Mouse (Mus musculus) liver, embryonic 15.5 days (tissue): ENCODE data around the gene Wdr63. TPM values are rescaled to one million over a fixed set of nuclear protein-coding genes. Genes with fewer than 3 reads are reported as not detected.

ENCODE experiments used
- ATAC-seq: fragments of 200-750 bp; cut with Nextera tagmentation; 2 replicates; pipeline ENCODE4 v1.8.0; 2017; ENCODE audit warnings: moderate number of reproducible peaks, mild to moderate bottlenecking, moderate library complexity; ENCODE audit not compliant: insufficient read depth
- H3K27ac ChIP-seq: fragments of 300-500 bp; sonication (generic); replicated peaks from 2 replicates; pipeline ENCODE4 v1.5.1; 2015; ENCODE audit warnings: mild to moderate bottlenecking, inconsistent platforms
- H3K27me3 ChIP-seq: fragments of 300-500 bp; sonication (generic); 2 replicates; pipeline ENCODE4 v1.6.1; 2015; ENCODE audit warnings: mild to moderate bottlenecking, inconsistent platforms
- H3K36me3 ChIP-seq: fragments of 300-500 bp; sonication (generic); replicated peaks from 2 replicates; pipeline ENCODE4 v1.6.1; 2015; ENCODE audit warnings: moderate library complexity, mild to moderate bottlenecking, inconsistent platforms
- H3K4me1 ChIP-seq: fragments of 300-500 bp; sonication (generic); replicated peaks from 2 replicates; pipeline ENCODE4 v1.6.1; 2015; ENCODE audit warnings: inconsistent platforms
- H3K4me2 ChIP-seq: fragments of 300-500 bp; sonication (generic); 2 replicates; pipeline ENCODE4 v1.6.1; 2015; ENCODE audit warnings: moderate library complexity, mild to moderate bottlenecking, inconsistent platforms
- H3K4me3 ChIP-seq: fragments of 300-500 bp; sonication (generic); replicated peaks from 2 replicates; pipeline ENCODE4 v1.5.1; 2015; ENCODE audit warnings: mild to moderate bottlenecking, inconsistent platforms
- H3K9ac ChIP-seq: fragments of 300-500 bp; sonication (generic); 2 replicates; pipeline ENCODE4 v1.6.1; 2015; ENCODE audit warnings: moderate library complexity, mild to moderate bottlenecking, inconsistent platforms
- H3K9me3 ChIP-seq: fragments of 300-500 bp; sonication (generic); replicated peaks from 2 replicates; pipeline ENCODE4 v1.6.1; 2016; ENCODE audit warnings: inconsistent platforms
- WGBS: fragments of 180-500 bp; shearing (Covaris S2); methylation state at CpG from one replicate; pipeline ENCODE4 v1.1.7; 2015; ENCODE audit warnings: mixed read lengths; ENCODE audit not compliant: insufficient replicate concordance; 5-methylcytosine and 5-hydroxymethylcytosine counted together
- polyA plus RNA-seq: library from polyadenylated mRNA; unstranded; fragments of >200 nt; fragmentation: Nextera tagmentation; extraction: Ambion mirVana; gene quantifications from 2 replicates; pipeline ENCODE4 v1.2.1, GENCODE M21; 2015

Gene Wdr63
- polyA plus RNA-seq, 1 experiment from 2014 or later, result not detected

DNA sequence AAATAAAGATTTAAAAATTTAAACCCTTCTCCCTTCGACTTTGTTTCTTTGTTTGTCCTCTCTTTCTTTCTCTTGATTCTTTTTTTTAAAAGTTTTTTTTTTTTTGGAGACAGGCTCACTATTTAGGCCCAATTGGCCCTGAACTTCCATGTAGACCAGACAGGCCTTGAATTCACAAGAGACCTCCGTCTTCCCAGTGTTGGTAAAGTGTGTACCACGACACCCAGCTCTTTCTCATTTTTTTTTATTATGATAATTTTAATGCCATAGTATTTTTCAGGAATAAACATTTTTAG lies 14.1 kb upstream of the Wdr63 start:
- H3K36me3 ChIP-seq, result no peaks in the 10 kb centered on the region
- no peaks in the 10 kb centered on the region for H3K9me3 ChIP-seq
- peaks cover under 1% of the 10 kb centered on the region; the same call in 1 of the 2 replicates for H3K4me1 ChIP-seq
- no peak overlapping the region for H3K4me2 ChIP-seq
- no peak overlapping the region for H3K27ac ChIP-seq
- H3K9ac ChIP-seq, result no peak overlapping the region
- WGBS, result 49% methylated on average over 3 of the region's 3 CpGs
- no peak overlapping the region for H3K4me3 ChIP-seq
- H3K27me3 ChIP-seq, result peaks cover 15% of the 10 kb centered on the region
- no peak for ATAC-seq

DNA sequence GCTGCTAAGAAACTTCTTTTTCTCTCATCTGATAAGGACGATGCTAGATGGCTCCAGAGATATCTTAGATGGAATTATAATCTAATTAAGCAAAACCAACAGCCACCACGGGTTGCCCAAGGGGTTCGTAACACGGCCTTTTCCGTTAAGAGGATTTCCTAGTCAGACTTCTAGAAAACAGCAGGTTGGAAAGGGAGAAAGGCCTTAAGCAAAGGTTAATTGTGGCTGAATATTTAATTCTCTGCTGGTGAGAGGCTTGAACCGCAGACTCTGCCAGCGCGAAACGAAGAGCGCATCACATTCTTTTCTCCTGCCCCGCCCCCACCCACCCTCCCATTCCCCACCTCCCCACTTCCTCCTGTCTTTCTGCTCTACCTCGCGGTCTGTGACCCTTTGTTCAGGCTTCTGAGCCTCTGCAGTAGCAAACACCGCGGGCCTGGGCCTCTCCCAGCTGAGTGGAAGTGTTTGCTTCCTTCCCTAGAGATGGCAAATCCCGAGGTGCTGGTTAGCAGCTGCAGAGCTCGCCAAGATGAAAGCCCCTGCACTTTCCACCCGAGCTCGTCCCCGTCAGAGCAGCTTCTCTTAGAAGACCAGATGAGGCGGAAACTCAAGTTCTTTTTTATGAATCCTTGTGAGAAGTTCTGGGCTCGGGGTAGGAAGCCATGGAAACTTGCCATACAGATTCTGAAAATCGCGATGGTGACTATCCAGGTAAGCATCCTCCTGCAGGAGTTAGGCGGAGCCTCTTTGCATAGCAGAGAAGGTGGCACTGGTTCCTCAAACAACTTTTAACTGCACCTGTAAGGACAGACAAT lies 13.6 kb upstream of the Wdr63 start:
- H3K4me2 ChIP-seq, result peak overlapping the region; percentile 23
- no peaks in the 10 kb centered on the region for H3K36me3 ChIP-seq
- peaks cover 20% of the 10 kb centered on the region for H3K27me3 ChIP-seq
- H3K27ac ChIP-seq, result no peak overlapping the region
- no peak overlapping the region for H3K4me3 ChIP-seq
- no peak overlapping the region for H3K9ac ChIP-seq
- no peaks in the 10 kb centered on the region; the same call in 1 of the 2 replicates for H3K4me1 ChIP-seq
- no peaks in the 10 kb centered on the region for H3K9me3 ChIP-seq
- ATAC-seq, result no peak
- WGBS, result 11% methylated on average over 25 of the region's 25 CpGs

DNA sequence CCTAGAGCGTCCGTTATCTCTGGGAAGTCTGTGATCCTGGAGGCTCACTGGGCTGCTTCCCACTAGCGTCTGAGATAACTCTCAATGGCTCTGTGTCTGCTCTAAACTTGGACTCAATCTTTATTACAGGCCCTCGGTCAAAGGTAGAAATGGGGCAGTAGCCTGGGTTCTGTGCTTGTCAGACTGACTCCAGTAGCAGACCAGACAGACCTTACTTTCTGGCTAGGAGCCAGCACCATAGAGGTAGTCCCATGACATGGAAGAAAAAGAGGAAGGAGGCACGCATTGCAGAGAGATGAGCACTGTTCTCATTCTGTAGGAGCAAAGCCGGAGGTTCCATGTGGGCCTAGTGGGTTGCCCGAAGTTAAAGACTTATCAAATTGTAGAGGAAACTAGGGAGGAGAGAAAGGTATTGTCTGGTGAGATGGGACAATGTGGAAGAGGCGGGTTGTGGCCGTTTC lies 10.1 kb upstream of the Wdr63 start:
- Histone ChIP-seq H3K27me3 (peaks cover 39% of the 10 kb centered on the region), H3K4me2 (no peak overlapping the region), H3K4me1 (no peaks in the 10 kb centered on the region; the same call in 1 of the 2 replicates), H3K4me3 (no peak overlapping the region), H3K9me3 (no peaks in the 10 kb centered on the region), H3K9ac (no peak overlapping the region), H3K27ac (no peak overlapping the region), H3K36me3 (no peaks in the 10 kb centered on the region)
- 43% methylated on average over 9 of the region's 9 CpGs for WGBS
- no peak for ATAC-seq

DNA sequence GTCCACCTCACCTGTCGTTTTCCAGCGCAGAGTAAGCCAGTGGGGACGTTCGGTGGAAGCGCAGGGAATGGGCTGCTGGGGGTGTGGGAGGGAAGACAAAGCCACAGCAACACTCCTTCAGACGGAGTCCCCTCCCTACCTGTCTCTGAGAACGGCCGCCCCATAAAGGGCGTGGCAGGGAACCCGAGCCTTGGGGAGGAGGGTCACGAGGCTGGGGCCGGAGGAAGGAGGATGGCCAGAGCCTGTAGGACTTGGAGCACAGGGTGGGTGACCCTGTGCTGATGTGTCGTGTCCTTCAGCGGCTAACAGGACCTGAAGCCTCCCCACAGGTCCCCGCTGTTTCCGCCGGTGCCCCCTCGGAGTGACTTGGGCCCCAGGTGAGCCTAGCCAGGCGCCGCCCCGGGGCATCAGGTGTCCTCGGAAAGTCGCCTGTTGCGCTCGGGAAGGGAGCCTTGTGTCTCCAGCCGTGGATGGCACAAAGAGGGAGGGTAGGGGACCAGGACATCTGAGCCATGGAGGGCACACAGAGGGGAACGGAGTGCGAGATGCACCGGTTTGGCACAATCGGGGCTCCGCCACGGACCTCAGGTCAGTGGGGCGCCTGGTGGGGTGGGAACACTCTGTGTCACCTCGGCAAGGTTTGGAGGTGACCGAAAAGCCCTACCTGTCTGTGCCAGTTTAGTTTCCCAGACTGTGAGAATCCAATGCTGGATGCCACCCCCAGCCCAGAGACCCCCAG lies 9.5 kb upstream of the Wdr63 start, which contains the start of gene Mcoln3:
Mcoln3 (plus strand) TSS at position 193 of the 739 bp plus-strand sequence.
- H3K4me1 ChIP-seq, result no peaks in the 10 kb centered on the region; the same call in 1 of the 2 replicates
- no peak within 1 kb of the TSS for H3K27ac ChIP-seq
- no peaks in the 10 kb centered on the region for H3K9me3 ChIP-seq
- no peak for ATAC-seq
- H3K4me2 ChIP-seq, result peak within 1 kb of the TSS; percentile 25
- H3K27me3 ChIP-seq, result peaks cover 39% of the 10 kb centered on the region
- no peaks in the 10 kb centered on the region for H3K36me3 ChIP-seq
- H3K9ac ChIP-seq, result no peak within 1 kb of the TSS
- H3K4me3 ChIP-seq, result no peak within 1 kb of the TSS
- 13% methylated on average over 35 of the region's 35 CpGs for WGBS

DNA sequence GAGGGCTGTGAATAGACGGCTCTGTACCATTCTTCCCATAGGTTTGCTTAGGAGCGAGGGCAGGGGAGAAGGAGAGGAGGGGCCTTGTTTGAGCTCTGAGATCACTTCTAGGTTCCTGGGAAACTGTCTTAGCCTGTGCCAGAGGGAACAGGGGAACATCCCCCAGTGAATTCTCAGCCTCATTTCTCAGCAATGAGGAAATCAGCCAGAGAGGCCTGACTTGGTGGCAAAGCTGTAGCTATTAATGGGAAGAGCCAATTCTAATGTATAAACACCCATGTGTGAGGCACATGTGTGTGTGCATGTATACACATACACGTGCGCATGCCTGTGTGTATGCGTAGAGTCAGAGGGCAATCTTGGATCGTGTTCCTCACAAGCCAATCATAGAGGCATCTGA lies 3.0 kb upstream of the Wdr63 start:
- H3K27me3 ChIP-seq, result peaks cover 43% of the 10 kb centered on the region

DNA sequence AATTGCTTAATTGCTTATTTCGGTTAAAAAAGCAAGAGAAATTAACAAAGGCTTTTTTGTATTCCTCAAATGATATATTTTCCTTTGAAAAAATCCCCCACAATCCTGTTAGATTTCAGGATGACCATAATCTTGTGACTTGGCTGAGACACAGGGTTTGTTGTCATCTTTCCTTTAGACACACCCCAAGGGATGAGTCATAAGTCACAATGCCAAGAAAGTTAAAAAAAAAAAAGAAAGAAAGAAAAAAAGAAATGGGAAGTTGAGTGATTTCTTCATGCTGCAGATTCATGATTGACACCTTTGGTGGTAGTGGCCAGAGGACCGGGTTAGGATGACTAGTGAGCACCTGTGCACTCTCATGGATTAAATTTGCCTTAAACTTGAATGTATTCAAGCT lies 2.4 kb upstream of the Wdr63 start:
- no peaks in the 10 kb centered on the region for H3K4me1 ChIP-seq
- H3K9ac ChIP-seq, result no peak overlapping the region
- H3K4me3 ChIP-seq, result no peak overlapping the region
- H3K27ac ChIP-seq, result no peak overlapping the region
- H3K27me3 ChIP-seq, result peaks cover 40% of the 10 kb centered on the region
- ATAC-seq, result no peak
- no peaks in the 10 kb centered on the region for H3K36me3 ChIP-seq
- H3K9me3 ChIP-seq, result no peaks in the 10 kb centered on the region
- WGBS, result 32% methylated on average over 2 of the region's 2 CpGs
- H3K4me2 ChIP-seq, result no peak overlapping the region

More for the DNA sequence above, 3.0 kb upstream of the Wdr63 start:
- Histone ChIP-seq H3K36me3 (no peaks in the 10 kb centered on the region), H3K4me3 (no peak overlapping the region), H3K9ac (no peak overlapping the region), H3K27ac (no peak overlapping the region), H3K9me3 (no peaks in the 10 kb centered on the region), H3K4me2 (no peak overlapping the region), H3K4me1 (no peaks in the 10 kb centered on the region)
- 53% methylated on average over 6 of the region's 6 CpGs for WGBS
- ATAC-seq, result no peak

DNA sequence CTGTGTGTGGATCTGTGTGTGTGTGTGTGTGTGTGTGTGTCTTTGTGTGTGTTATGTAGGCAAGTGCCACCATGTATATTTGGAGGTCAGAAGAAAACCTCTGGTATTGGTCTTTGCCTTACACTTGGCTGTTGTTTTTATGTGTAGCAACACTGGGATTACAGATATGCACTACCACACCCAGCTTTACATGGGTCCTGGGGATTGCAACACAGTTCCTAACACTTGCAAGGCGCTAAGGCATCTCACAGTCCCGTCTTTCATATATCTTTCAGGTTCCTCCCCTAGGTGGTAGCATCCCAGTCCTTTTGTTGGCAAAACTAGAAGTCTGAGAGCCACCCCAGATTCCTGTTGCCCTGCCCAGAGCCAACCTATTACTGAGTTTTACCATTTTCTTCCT lies 1.0 kb upstream of the Wdr63 start:
- Histone ChIP-seq H3K9me3 (no peaks in the 10 kb centered on the region), H3K9ac (no peak overlapping the region), H3K4me1 (no peaks in the 10 kb centered on the region), H3K4me2 (no peak overlapping the region), H3K4me3 (no peak overlapping the region), H3K36me3 (no peaks in the 10 kb centered on the region), H3K27me3 (peaks cover 31% of the 10 kb centered on the region), H3K27ac (no peak overlapping the region)
- WGBS, result 35% methylated on average over 2 of the region's 2 CpGs
- ATAC-seq, result no peak

DNA sequence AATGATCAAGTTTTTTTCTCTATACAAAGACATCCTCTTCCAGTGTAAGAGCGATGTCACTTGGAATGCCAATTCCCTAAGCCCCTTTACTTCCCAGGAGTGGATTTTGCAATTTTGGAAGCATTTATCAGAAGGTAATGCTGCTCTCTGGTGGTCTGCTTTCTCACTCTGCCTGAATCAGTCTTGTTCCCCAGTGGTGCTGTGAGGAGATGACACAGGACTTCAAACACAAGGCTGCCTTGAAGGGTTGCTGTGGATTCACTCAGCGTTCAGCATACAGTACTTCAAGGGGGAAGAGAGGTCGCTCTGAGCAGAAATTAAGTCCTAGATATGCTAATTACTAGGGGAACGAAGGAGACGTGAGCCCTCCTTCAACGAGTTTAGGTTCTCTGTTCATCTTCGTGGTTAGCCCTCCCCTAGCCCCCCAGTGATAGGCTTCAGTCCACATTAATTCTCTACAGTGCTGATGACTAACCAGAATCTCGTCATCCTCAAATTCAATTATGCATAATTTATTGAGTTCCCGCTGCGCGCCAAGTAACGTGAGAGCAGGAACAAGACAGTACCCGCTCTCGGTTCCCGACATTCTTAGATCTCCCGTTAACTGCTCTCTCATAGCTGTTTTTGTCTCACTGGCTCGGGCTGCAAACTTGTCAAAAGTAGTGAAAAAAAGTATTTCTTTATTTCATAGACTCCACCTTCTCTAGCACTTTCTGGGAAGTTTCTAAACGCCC lies 647 bp downstream of the Wdr63 start:
- 6% methylated on average over 18 of the region's 18 CpGs for WGBS
- H3K9me3 ChIP-seq, result no peaks in the 10 kb centered on the region
- H3K4me2 ChIP-seq, result peak overlapping the region; percentile 68
- H3K27me3 ChIP-seq, result peaks cover 28% of the 10 kb centered on the region
- no peaks in the 10 kb centered on the region for H3K36me3 ChIP-seq
- no peak for ATAC-seq
- H3K9ac ChIP-seq, result no peak overlapping the region
- H3K4me3 ChIP-seq, result peak overlapping the region; percentile 41
- no peaks in the 10 kb centered on the region for H3K4me1 ChIP-seq
- H3K27ac ChIP-seq, result no peak overlapping the region

DNA sequence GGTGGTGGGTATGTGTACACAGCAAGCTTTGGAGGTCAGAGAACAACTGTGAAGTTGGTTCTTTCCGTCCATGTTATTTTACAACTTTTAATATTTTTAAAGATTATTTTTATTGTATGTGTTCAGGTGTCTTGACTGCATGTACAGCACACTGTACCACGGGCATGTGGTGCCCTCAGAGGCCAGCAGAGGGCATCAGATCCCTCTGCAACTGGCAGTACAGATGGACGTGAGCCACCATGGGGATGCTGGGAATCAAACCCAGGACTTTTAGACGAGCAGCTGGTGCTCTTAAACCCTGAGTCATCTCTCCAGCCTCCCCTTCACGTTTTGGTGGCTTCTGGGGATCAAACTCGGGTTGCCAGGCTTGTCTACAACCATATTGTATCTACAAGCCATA lies 5.9 kb downstream of the Wdr63 start:
- 39% methylated on average over 6 of the region's 6 CpGs for WGBS
- no peak for ATAC-seq
- H3K9ac ChIP-seq, result no peak overlapping the region

DNA sequence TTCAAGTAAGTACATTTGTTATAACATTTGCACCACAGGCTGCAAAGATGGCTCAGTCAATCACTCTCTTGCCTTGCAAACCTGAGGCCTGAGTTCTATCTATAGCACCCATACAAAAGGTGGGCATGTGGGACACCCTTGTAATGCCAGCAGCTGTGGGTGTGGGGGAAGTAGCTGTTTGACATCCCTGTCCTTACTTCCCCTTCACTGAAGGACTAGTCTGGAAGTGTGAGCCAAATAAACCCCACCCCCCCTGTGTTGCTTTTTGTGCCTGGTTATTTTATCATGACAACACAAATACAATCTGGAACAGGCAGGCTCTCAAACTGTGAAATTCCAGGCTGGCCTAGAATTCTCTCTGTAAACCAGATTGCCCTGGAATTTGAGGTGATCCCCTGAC lies 8.0 kb downstream of the Wdr63 start:
- H3K9me3 ChIP-seq, result no peaks in the 10 kb centered on the region
- no peak for ATAC-seq
- no peak overlapping the region for H3K27ac ChIP-seq
- no peaks in the 10 kb centered on the region for H3K36me3 ChIP-seq
- no peak overlapping the region for H3K4me2 ChIP-seq
- H3K9ac ChIP-seq, result no peak overlapping the region
- no peaks in the 10 kb centered on the region for H3K4me1 ChIP-seq
- no peaks in the 10 kb centered on the region for H3K27me3 ChIP-seq
- no peak overlapping the region for H3K4me3 ChIP-seq

More for the DNA sequence above, 5.9 kb downstream of the Wdr63 start:
- Histone ChIP-seq H3K4me1 (no peaks in the 10 kb centered on the region), H3K27me3 (peaks cover 6% of the 10 kb centered on the region), H3K9me3 (no peaks in the 10 kb centered on the region), H3K36me3 (no peaks in the 10 kb centered on the region), H3K27ac (no peak overlapping the region), H3K4me2 (no peak overlapping the region), H3K4me3 (no peak overlapping the region)

DNA sequence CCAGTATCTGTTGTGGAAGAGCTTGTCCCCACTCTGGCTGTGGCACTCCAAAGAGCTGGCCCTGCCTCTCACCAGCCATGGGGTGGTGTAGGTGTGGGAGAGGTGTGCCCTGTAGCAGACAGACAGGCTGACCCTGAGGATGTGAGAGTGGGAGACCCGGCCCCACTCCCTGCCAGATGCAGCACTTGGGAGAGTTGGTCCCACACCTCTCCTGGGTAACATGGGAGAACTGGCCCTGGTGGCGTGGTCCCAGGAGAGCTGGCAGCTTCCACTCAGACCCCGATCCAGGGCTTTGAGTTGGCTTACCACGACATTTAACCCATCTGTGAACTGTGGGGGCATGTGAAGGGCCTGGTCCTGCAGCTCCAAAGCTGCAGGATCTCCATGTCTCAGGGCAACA lies 10.1 kb downstream of the Wdr63 start:
- no peaks in the 10 kb centered on the region for H3K4me1 ChIP-seq
- no peak overlapping the region for H3K4me2 ChIP-seq
- no peaks in the 10 kb centered on the region for H3K27me3 ChIP-seq
- H3K27ac ChIP-seq, result no peak overlapping the region
- no peak overlapping the region for H3K9ac ChIP-seq
- H3K9me3 ChIP-seq, result no peaks in the 10 kb centered on the region
- 68% methylated on average over 4 of the region's 4 CpGs for WGBS
- no peak for ATAC-seq
- H3K36me3 ChIP-seq, result no peaks in the 10 kb centered on the region
- no peak overlapping the region for H3K4me3 ChIP-seq
